Mouse (Mus musculus): ENCODE results near the gene Olfr313. TPM values are rescaled to one million over a fixed set of nuclear protein-coding genes. Genes with fewer than 3 reads are reported as not detected.

The Olfr313 gene
- polyA plus RNA-seq, 1 experiment from 2014 or later: not detected

- H3K27me3 ChIP-seq (ENCODE audit: low read depth, poor library complexity, severe bottlenecking): no peaks in the 10 kb centered on the region
- WGBS: 92% methylated on average over 6 of the region's 6 CpGs
- H3K27ac ChIP-seq (replicated peaks): peak overlapping the region; percentile 93
- peak overlapping the region; percentile 94 for H3K4me3 ChIP-seq
- no peaks in the 10 kb centered on the region for H3K9me3 ChIP-seq (replicated peaks)
- DNase-seq (ENCODE audit: low spot score): no peak
- H3K4me1 ChIP-seq: peaks cover 15% of the 10 kb centered on the region
- peaks cover 31% of the 10 kb centered on the region for H3K36me3 ChIP-seq
Observed at GRCm38 (mm10) chr11:58867954-58868330, 53.1 kb downstream of the Olfr313 start.

Other genes starting within 250 kb of the Olfr313 start
- gene Olfr224, start 244.4 kb upstream of the Olfr313 start, polyA plus RNA-seq (2016; fragmentation: Nextera tagmentation; extraction: Ambion mirVana): not detected in 2 replicates
- gene Olfr325, start 237.3 kb upstream of the Olfr313 start, polyA plus RNA-seq (2016; fragmentation: Nextera tagmentation; extraction: Ambion mirVana): not detected in 2 replicates
- not detected in 2 replicates for gene Olfr324, start 219.9 kb upstream of the Olfr313 start, polyA plus RNA-seq (2016; fragmentation: Nextera tagmentation; extraction: Ambion mirVana)
- gene 2210407C18Rik, start 198.9 kb upstream of the Olfr313 start, polyA plus RNA-seq (2016; fragmentation: Nextera tagmentation; extraction: Ambion mirVana): not detected in 2 replicates
- not detected in 2 replicates for gene Olfr323, start 184.5 kb upstream of the Olfr313 start, polyA plus RNA-seq (2016; fragmentation: Nextera tagmentation; extraction: Ambion mirVana)
- gene Trim58, start 174.5 kb upstream of the Olfr313 start, polyA plus RNA-seq (2016; fragmentation: Nextera tagmentation; extraction: Ambion mirVana): 0.46 and 0.53 TPM in 2 replicates
- gene Olfr322, start 156.2 kb upstream of the Olfr313 start, polyA plus RNA-seq (2016; fragmentation: Nextera tagmentation; extraction: Ambion mirVana): not detected in 2 replicates
- not detected in 2 replicates for gene Olfr320, start 133.9 kb upstream of the Olfr313 start, polyA plus RNA-seq (2016; fragmentation: Nextera tagmentation; extraction: Ambion mirVana)
- gene Olfr319, start 115.8 kb upstream of the Olfr313 start, polyA plus RNA-seq (2016; fragmentation: Nextera tagmentation; extraction: Ambion mirVana): not detected in 2 replicates
- gene Olfr318, start 91.0 kb upstream of the Olfr313 start, polyA plus RNA-seq (2016; fragmentation: Nextera tagmentation; extraction: Ambion mirVana): not detected in 2 replicates
- gene Olfr317, start 75.8 kb upstream of the Olfr313 start, polyA plus RNA-seq (2016; fragmentation: Nextera tagmentation; extraction: Ambion mirVana): not detected in 2 replicates
- not detected in 2 replicates for gene Olfr316, start 62.3 kb upstream of the Olfr313 start, polyA plus RNA-seq (2016; fragmentation: Nextera tagmentation; extraction: Ambion mirVana)
- not detected in 2 replicates for gene Olfr315, start 41.8 kb upstream of the Olfr313 start, polyA plus RNA-seq (2016; fragmentation: Nextera tagmentation; extraction: Ambion mirVana)
- gene Olfr314, start 32.0 kb upstream of the Olfr313 start, polyA plus RNA-seq (2016; fragmentation: Nextera tagmentation; extraction: Ambion mirVana): not detected in 2 replicates
- 3.8 and 6.1 TPM in 2 replicates for gene Fam183b, start 13.0 kb upstream of the Olfr313 start, polyA plus RNA-seq (2016; fragmentation: Nextera tagmentation; extraction: Ambion mirVana)
- gene Olfr312, start 14.2 kb downstream of the Olfr313 start, polyA plus RNA-seq (2016; fragmentation: Nextera tagmentation; extraction: Ambion mirVana): not detected in 2 replicates
- gene Olfr311, start 24.3 kb downstream of the Olfr313 start, polyA plus RNA-seq (2016; fragmentation: Nextera tagmentation; extraction: Ambion mirVana): not detected in 2 replicates
- 9.1 and 11.5 TPM in 2 replicates for gene Gm12258, start 32.2 kb downstream of the Olfr313 start, polyA plus RNA-seq (2016; fragmentation: Nextera tagmentation; extraction: Ambion mirVana)
- 11.2 and 12.5 TPM in 2 replicates for gene 2810021J22Rik, start 52.2 kb downstream of the Olfr313 start, polyA plus RNA-seq (2016; fragmentation: Nextera tagmentation; extraction: Ambion mirVana)
- gene Zfp39, start 89.2 kb downstream of the Olfr313 start, polyA plus RNA-seq (2016; fragmentation: Nextera tagmentation; extraction: Ambion mirVana): 4.6 and 5.2 TPM in 2 replicates
- not detected in 2 replicates for gene Btnl10, start 102.9 kb downstream of the Olfr313 start, polyA plus RNA-seq (2016; fragmentation: Nextera tagmentation; extraction: Ambion mirVana)
- 274 and 296 TPM in 2 replicates for gene Rnf187, start 123.9 kb downstream of the Olfr313 start, polyA plus RNA-seq (2016; fragmentation: Nextera tagmentation; extraction: Ambion mirVana)
- gene Hist3h2ba, start 133.9 kb downstream of the Olfr313 start, polyA plus RNA-seq (2016; fragmentation: Nextera tagmentation; extraction: Ambion mirVana): 34.1 and 69.6 TPM in 2 replicates
- gene Hist3h2a, start 139.7 kb downstream of the Olfr313 start, polyA plus RNA-seq (2016; fragmentation: Nextera tagmentation; extraction: Ambion mirVana): 20.4 and 31.6 TPM in 2 replicates
- 0.25 and 0.26 TPM in 2 replicates for gene Trim17, start 139.7 kb downstream of the Olfr313 start, polyA plus RNA-seq (2016; fragmentation: Nextera tagmentation; extraction: Ambion mirVana)
- 17.7 and 19.3 TPM in 2 replicates for gene Trim11, start 163.1 kb downstream of the Olfr313 start, polyA plus RNA-seq (2016; fragmentation: Nextera tagmentation; extraction: Ambion mirVana)

Data from midbrain, embryonic 10.5 days (tissue).